Mouse (Mus musculus): ENCODE measurements at regions not wholly inside any gene's neighbourhood (a gene's known extent, or its start where the extent isn't known, plus 50 kb on each side); places are given as distances from the start of the nearest gene placed in this dataset.

- Histone ChIP-seq H3K4me1 (ENCODE audit: control insufficient read depth, insufficient read depth, low read length) (no peaks in the 10 kb centered on the region), H3K27ac (ENCODE audit: low read length) (no peak overlapping the region), H3K4me3 (ENCODE audit: low read length) (no peak overlapping the region), H3K4me2 (ENCODE audit: low read depth, low read length) (no peak overlapping the region), H3K9me3 (ENCODE audit: control insufficient read depth, low read length) (no peaks in the 10 kb centered on the region), H3K9ac (ENCODE audit: low read depth, low read length) (no peak overlapping the region), H3K27me3 (replicated peaks; ENCODE audit: control insufficient read depth, insufficient read depth, low read length) (no peaks in the 10 kb centered on the region), H3K36me3 (ENCODE audit: control insufficient read depth, insufficient read depth, low read length) (no peaks in the 10 kb centered on the region)
- ATAC-seq = no peak
- WGBS = 79% methylated on average over 2 of the region's 2 CpGs
These were observed 101.6 kb upstream of the Bank1 start for GRCm38 (mm10) chr3:136427427-136427826.

- 66% methylated on average over 8 of the region's 8 CpGs for WGBS
- no peak overlapping the region for H3K27ac ChIP-seq (ENCODE audit: low read length)
- no peak for ATAC-seq
These were observed 100.8 kb upstream of the Bank1 start for GRCm38 (mm10) chr3:136426539-136427194.

GRCm38 (mm10) chr3:136421969-136422614 lies 96.2 kb upstream of the Bank1 start:
- WGBS = 76% methylated on average over 10 of the region's 10 CpGs
- Histone ChIP-seq H3K4me1 (ENCODE audit: control insufficient read depth, insufficient read depth, low read length) (no peaks in the 10 kb centered on the region), H3K27ac (ENCODE audit: low read length) (no peak overlapping the region), H3K9ac (ENCODE audit: low read depth, low read length) (no peak overlapping the region), H3K9me3 (ENCODE audit: control insufficient read depth, low read length) (no peaks in the 10 kb centered on the region), H3K4me3 (ENCODE audit: low read length) (no peak overlapping the region), H3K36me3 (ENCODE audit: control insufficient read depth, insufficient read depth, low read length) (no peaks in the 10 kb centered on the region), H3K4me2 (ENCODE audit: low read depth, low read length) (no peak overlapping the region), H3K27me3 (replicated peaks; ENCODE audit: control insufficient read depth, insufficient read depth, low read length) (no peaks in the 10 kb centered on the region)
- no peak for ATAC-seq

More at GRCm38 (mm10) chr3:136426539-136427194, 100.8 kb upstream of the Bank1 start:
- Histone ChIP-seq H3K36me3 (ENCODE audit: control insufficient read depth, insufficient read depth, low read length) (no peaks in the 10 kb centered on the region), H3K4me2 (ENCODE audit: low read depth, low read length) (no peak overlapping the region), H3K9ac (ENCODE audit: low read depth, low read length) (no peak overlapping the region), H3K27me3 (replicated peaks; ENCODE audit: control insufficient read depth, insufficient read depth, low read length) (no peaks in the 10 kb centered on the region), H3K4me3 (ENCODE audit: low read length) (no peak overlapping the region), H3K4me1 (ENCODE audit: control insufficient read depth, insufficient read depth, low read length) (no peaks in the 10 kb centered on the region), H3K9me3 (ENCODE audit: control insufficient read depth, low read length) (no peaks in the 10 kb centered on the region)

- H3K36me3 ChIP-seq (ENCODE audit: control insufficient read depth, insufficient read depth, low read length) = no peaks in the 10 kb centered on the region
- no peaks in the 10 kb centered on the region for H3K4me1 ChIP-seq (ENCODE audit: control insufficient read depth, insufficient read depth, low read length)
- H3K27me3 ChIP-seq (replicated peaks; ENCODE audit: control insufficient read depth, insufficient read depth, low read length) = no peaks in the 10 kb centered on the region
- no peaks in the 10 kb centered on the region for H3K9me3 ChIP-seq (ENCODE audit: control insufficient read depth, low read length)
- no peak overlapping the region for H3K27ac ChIP-seq (ENCODE audit: low read length)
- no peak overlapping the region for H3K4me2 ChIP-seq (ENCODE audit: low read depth, low read length)
- no peak overlapping the region for H3K4me3 ChIP-seq (ENCODE audit: low read length)
- ATAC-seq = no peak
- H3K9ac ChIP-seq (ENCODE audit: low read depth, low read length) = no peak overlapping the region
- WGBS = 79% methylated on average over 8 of the region's 8 CpGs
These were observed 79.7 kb upstream of the Bank1 start for GRCm38 (mm10) chr3:136405606-136406005.

GRCm38 (mm10) chr3:136383282-136383681 lies 57.4 kb upstream of the Bank1 start:
- H3K36me3 ChIP-seq (ENCODE audit: control insufficient read depth, insufficient read depth, low read length) = no peaks in the 10 kb centered on the region
- no peak overlapping the region for H3K4me3 ChIP-seq (ENCODE audit: low read length)
- H3K4me2 ChIP-seq (ENCODE audit: low read depth, low read length) = no peak overlapping the region
- H3K4me1 ChIP-seq (ENCODE audit: control insufficient read depth, insufficient read depth, low read length) = no peaks in the 10 kb centered on the region
- H3K9me3 ChIP-seq (ENCODE audit: control insufficient read depth, low read length) = no peaks in the 10 kb centered on the region
- 70% methylated on average over 4 of the region's 4 CpGs for WGBS
- no peak overlapping the region for H3K27ac ChIP-seq (ENCODE audit: low read length)
- no peaks in the 10 kb centered on the region for H3K27me3 ChIP-seq (replicated peaks; ENCODE audit: control insufficient read depth, insufficient read depth, low read length)
- H3K9ac ChIP-seq (ENCODE audit: low read depth, low read length) = no peak overlapping the region
- ATAC-seq = no peak

GRCm38 (mm10) chr3:136380644-136381043 lies 54.8 kb upstream of the Bank1 start:
- Histone ChIP-seq H3K9me3 (ENCODE audit: control insufficient read depth, low read length) (no peaks in the 10 kb centered on the region), H3K4me2 (ENCODE audit: low read depth, low read length) (no peak overlapping the region), H3K27ac (ENCODE audit: low read length) (no peak overlapping the region), H3K27me3 (replicated peaks; ENCODE audit: control insufficient read depth, insufficient read depth, low read length) (no peaks in the 10 kb centered on the region), H3K4me1 (ENCODE audit: control insufficient read depth, insufficient read depth, low read length) (no peaks in the 10 kb centered on the region), H3K9ac (ENCODE audit: low read depth, low read length) (no peak overlapping the region), H3K4me3 (ENCODE audit: low read length) (no peak overlapping the region), H3K36me3 (ENCODE audit: control insufficient read depth, insufficient read depth, low read length) (no peaks in the 10 kb centered on the region)
- 47% methylated on average over 7 of the region's 7 CpGs for WGBS
- ATAC-seq = no peak

- no peaks in the 10 kb centered on the region for H3K4me1 ChIP-seq (ENCODE audit: control insufficient read depth, insufficient read depth, low read length)
- H3K27ac ChIP-seq (ENCODE audit: low read length) = no peak overlapping the region
- H3K4me2 ChIP-seq (ENCODE audit: low read depth, low read length) = no peak overlapping the region
- H3K27me3 ChIP-seq (replicated peaks; ENCODE audit: control insufficient read depth, insufficient read depth, low read length) = no peaks in the 10 kb centered on the region
- 79% methylated on average over 6 of the region's 6 CpGs for WGBS
- no peak overlapping the region for H3K4me3 ChIP-seq (ENCODE audit: low read length)
- ATAC-seq = no peak
- no peak overlapping the region for H3K9ac ChIP-seq (ENCODE audit: low read depth, low read length)
- no peaks in the 10 kb centered on the region for H3K36me3 ChIP-seq (ENCODE audit: control insufficient read depth, insufficient read depth, low read length)
- no peaks in the 10 kb centered on the region for H3K9me3 ChIP-seq (ENCODE audit: control insufficient read depth, low read length)
These were observed 54.0 kb upstream of the Bank1 start for GRCm38 (mm10) chr3:136379741-136380398.

- Histone ChIP-seq H3K27me3 (replicated peaks; ENCODE audit: control insufficient read depth, insufficient read depth, low read length) (no peaks in the 10 kb centered on the region), H3K9me3 (ENCODE audit: control insufficient read depth, low read length) (no peaks in the 10 kb centered on the region), H3K27ac (ENCODE audit: low read length) (no peak overlapping the region), H3K4me1 (ENCODE audit: control insufficient read depth, insufficient read depth, low read length) (no peaks in the 10 kb centered on the region), H3K4me3 (ENCODE audit: low read length) (no peak overlapping the region), H3K36me3 (ENCODE audit: control insufficient read depth, insufficient read depth, low read length) (no peaks in the 10 kb centered on the region), H3K4me2 (ENCODE audit: low read depth, low read length) (no peak overlapping the region), H3K9ac (ENCODE audit: low read depth, low read length) (no peak overlapping the region)
- ATAC-seq = no peak
- 71% methylated on average over 4 of the region's 4 CpGs for WGBS
These were observed 51.0 kb upstream of the Bank1 start for GRCm38 (mm10) chr3:136376893-136377292.

Data from intestine, embryonic 16.5 days (tissue).